Mouse (Mus musculus) heart, embryonic 11.5 days (tissue): ENCODE results near the gene Slc28a1. TPM values are rescaled to one million over a fixed set of nuclear protein-coding genes. Genes with fewer than 3 reads are reported as not detected.
"Not testable (repeated sequence)": the region's sequence is repeated elsewhere in the genome, so short reads cannot be mapped to it uniquely, and the experiment has no call there.

Experiments used
- ATAC-seq: fragments of 200-750 bp; cut with Nextera tagmentation; replicated peaks from 2 replicates; pipeline ENCODE4 v1.8.0; 2017; ENCODE audit warnings: moderate library complexity; ENCODE audit not compliant: insufficient number of reproducible peaks, low FRiP score, low TSS enrichment
- H3K27ac ChIP-seq: fragments of 300-500 bp; sonication (generic); 2 replicates; pipeline ENCODE4 v1.5.1; 2014; ENCODE audit warnings: mild to moderate bottlenecking, low read depth, low read length
- H3K27me3 ChIP-seq: fragments of 300-500 bp; sonication (generic); 2 replicates; pipeline ENCODE4 v1.6.1; 2014; ENCODE audit warnings: mild to moderate bottlenecking, low read length, mixed read lengths; ENCODE audit not compliant: control insufficient read depth, insufficient read depth
- H3K36me3 ChIP-seq: fragments of 300-500 bp; sonication (generic); 2 replicates; pipeline ENCODE4 v1.6.1; 2014; ENCODE audit warnings: mild to moderate bottlenecking, low read length, moderate library complexity, mixed read lengths; ENCODE audit not compliant: control insufficient read depth, insufficient read depth
- H3K4me1 ChIP-seq: fragments of 300-500 bp; sonication (generic); 2 replicates; pipeline ENCODE4 v1.6.1; 2014; ENCODE audit warnings: low read length; ENCODE audit not compliant: control insufficient read depth, insufficient read depth
- H3K4me2 ChIP-seq: fragments of 300-500 bp; sonication (generic); 2 replicates; pipeline ENCODE4 v1.6.1; 2014; ENCODE audit warnings: mild to moderate bottlenecking, moderate library complexity
- H3K4me3 ChIP-seq: fragments of 300-500 bp; sonication (generic); 2 replicates; pipeline ENCODE4 v1.5.1; 2014; ENCODE audit warnings: low read depth, low read length
- H3K9ac ChIP-seq: fragments of 300-500 bp; sonication (generic); 2 replicates; pipeline ENCODE4 v1.6.1; 2014; ENCODE audit warnings: mild to moderate bottlenecking, low read depth, low read length, moderate library complexity
- H3K9me3 ChIP-seq: fragments of 300-500 bp; sonication (generic); replicated peaks from 2 replicates; pipeline ENCODE4 v1.6.1; 2016; ENCODE audit warnings: low read length; ENCODE audit not compliant: control insufficient read depth
- WGBS: fragments of 180-500 bp; shearing (Covaris S2); extraction: QIAGEN DNeasy Blood & Tissue Kit; methylation state at CpG from one replicate; pipeline ENCODE4 v1.1.7; 2014; ENCODE audit not compliant: insufficient replicate concordance; 5-methylcytosine and 5-hydroxymethylcytosine counted together
- polyA plus RNA-seq: library from polyadenylated mRNA; unstranded; fragments of >200 nt; fragmentation: Nextera tagmentation; extraction: Ambion mirVana; gene quantifications from 2 replicates; pipeline ENCODE4 v1.2.1, GENCODE M21; 2014

Gene Slc28a1
- polyA plus RNA-seq, 1 experiment from 2014 or later = 0.07 TPM

DNA sequence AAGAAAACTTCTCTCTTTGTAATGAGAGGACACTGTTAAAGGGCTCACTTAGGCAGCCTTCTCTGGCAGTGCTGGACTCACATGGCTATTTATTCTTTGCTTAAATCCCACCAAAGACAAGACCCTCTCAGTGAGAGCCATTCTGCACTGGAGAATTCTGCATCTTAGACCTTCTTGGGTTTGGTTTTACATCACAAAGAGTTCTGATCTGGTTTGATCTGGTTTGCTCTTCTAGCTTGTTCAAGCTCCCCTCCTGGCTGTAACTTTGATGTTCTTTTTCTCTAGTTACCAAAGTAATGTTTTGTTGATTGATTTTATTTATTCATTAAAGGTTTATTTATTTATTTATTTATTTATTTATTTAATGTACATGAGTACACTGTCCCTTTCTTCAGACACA, 68.6 kb downstream of the Slc28a1 start:
- Histone ChIP-seq H3K36me3 (no peaks in the 10 kb centered on the region), H3K4me2 (no peak overlapping the region), H3K4me1 (no peaks in the 10 kb centered on the region), H3K4me3 (no peak overlapping the region), H3K27me3 (no peaks in the 10 kb centered on the region), H3K9ac (no peak overlapping the region), H3K27ac (no peak overlapping the region), H3K9me3 (no peaks in the 10 kb centered on the region)
- no peak for ATAC-seq

- no peak for ATAC-seq
- H3K27me3 ChIP-seq = no peaks in the 10 kb centered on the region
- 82% methylated on average over 2 of the region's 2 CpGs for WGBS
- H3K9me3 ChIP-seq = no peaks in the 10 kb centered on the region
- H3K4me3 ChIP-seq = no peak overlapping the region
- H3K36me3 ChIP-seq = no peaks in the 10 kb centered on the region
- no peak overlapping the region for H3K27ac ChIP-seq
- no peak overlapping the region for H3K4me2 ChIP-seq
- H3K9ac ChIP-seq = no peak overlapping the region
- H3K4me1 ChIP-seq = no peaks in the 10 kb centered on the region
These were observed 69.5 kb downstream of the Slc28a1 start for GRCm38 (mm10) chr7:81184136-81184535.

DNA sequence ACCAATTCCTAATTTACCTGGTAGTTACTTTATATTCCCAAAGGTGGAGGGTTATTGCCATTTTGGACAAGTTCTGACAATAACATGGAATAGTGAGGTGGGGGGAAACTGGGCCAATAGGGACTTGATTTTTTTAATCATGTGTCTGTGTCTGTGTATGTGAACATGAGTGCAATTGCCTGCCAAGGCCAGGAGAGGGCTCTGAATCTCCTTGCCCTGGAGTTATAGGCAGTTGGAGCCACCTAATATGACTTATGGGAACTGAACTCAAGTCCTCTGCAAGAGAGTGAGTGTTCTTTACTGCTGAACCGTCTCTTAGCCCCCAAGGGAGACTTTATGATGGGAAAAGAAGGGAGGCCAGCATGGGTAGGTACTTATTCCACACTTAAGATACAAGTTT, 70.1 kb downstream of the Slc28a1 start:
- WGBS = 72% methylated on average over 1 of the region's 1 CpGs

GRCm38 (mm10) chr7:81186036-81186435, 71.4 kb downstream of the Slc28a1 start:
- H3K27me3 ChIP-seq, H3K4me2 ChIP-seq, H3K4me1 ChIP-seq, H3K4me3 ChIP-seq, H3K27ac ChIP-seq, H3K9me3 ChIP-seq, H3K9ac ChIP-seq, ATAC-seq, H3K36me3 ChIP-seq: not testable (repeated sequence)

More for the DNA sequence above, 70.1 kb downstream of the Slc28a1 start:
- Histone ChIP-seq H3K4me1 (no peaks in the 10 kb centered on the region), H3K27me3 (no peaks in the 10 kb centered on the region), H3K36me3 (no peaks in the 10 kb centered on the region), H3K27ac (no peak overlapping the region), H3K9ac (no peak overlapping the region), H3K9me3 (no peaks in the 10 kb centered on the region), H3K4me2 (no peak overlapping the region), H3K4me3 (no peak overlapping the region)
- ATAC-seq = no peak

- Histone ChIP-seq H3K27ac (no peak overlapping the region), H3K4me1 (no peaks in the 10 kb centered on the region), H3K9ac (no peak overlapping the region), H3K4me3 (no peak overlapping the region), H3K27me3 (no peaks in the 10 kb centered on the region), H3K4me2 (no peak overlapping the region), H3K36me3 (no peaks in the 10 kb centered on the region), H3K9me3 (no peaks in the 10 kb centered on the region)
- no peak for ATAC-seq
- 63% methylated on average over 9 of the region's 9 CpGs for WGBS
These were observed 74.6 kb downstream of the Slc28a1 start for GRCm38 (mm10) chr7:81189180-81189579.

DNA sequence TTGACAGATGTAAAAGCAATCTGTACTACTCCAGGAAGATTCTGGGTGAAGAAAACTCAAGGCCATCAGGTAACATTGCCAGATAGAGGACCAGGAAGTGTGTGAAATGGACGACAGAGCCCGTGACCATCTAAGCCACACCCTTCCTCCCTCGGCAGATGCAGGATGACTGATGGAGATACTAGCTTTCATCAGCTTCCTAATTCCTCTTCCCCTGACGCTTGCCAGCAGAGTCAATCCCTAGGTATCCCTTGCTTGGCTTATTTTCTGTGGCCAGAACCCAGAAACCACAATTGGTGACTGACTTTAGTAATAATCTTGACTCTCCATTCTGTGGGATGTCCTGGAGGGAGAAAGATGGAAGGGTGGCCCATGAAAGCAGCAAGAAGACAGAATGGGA, 80.9 kb downstream of the Slc28a1 start:
- WGBS = 27% methylated on average over 4 of the region's 4 CpGs
- no peak for ATAC-seq

GRCm38 (mm10) chr7:81196796-81197195, 82.2 kb downstream of the Slc28a1 start:
- H3K4me2 ChIP-seq = no peak overlapping the region
- no peak overlapping the region for H3K4me3 ChIP-seq
- H3K9me3 ChIP-seq = no peaks in the 10 kb centered on the region
- 57% methylated on average over 3 of the region's 3 CpGs for WGBS
- ATAC-seq = no peak
- H3K9ac ChIP-seq = no peak overlapping the region
- H3K27ac ChIP-seq = no peak overlapping the region
- H3K4me1 ChIP-seq = peaks cover 8% of the 10 kb centered on the region
- no peaks in the 10 kb centered on the region for H3K36me3 ChIP-seq
- H3K27me3 ChIP-seq = 0 out of 2 replicates have a peak, but pooled peaks cover 2% of the 10 kb centered on the region

More for the DNA sequence above, 80.9 kb downstream of the Slc28a1 start:
- H3K27ac ChIP-seq = no peak overlapping the region
- H3K27me3 ChIP-seq = 0 out of 2 replicates have a peak, but pooled peaks cover 2% of the 10 kb centered on the region
- no peaks in the 10 kb centered on the region for H3K9me3 ChIP-seq
- H3K4me1 ChIP-seq = peaks cover 8% of the 10 kb centered on the region
- no peak overlapping the region for H3K4me3 ChIP-seq
- no peaks in the 10 kb centered on the region for H3K36me3 ChIP-seq
- no peak overlapping the region for H3K9ac ChIP-seq
- H3K4me2 ChIP-seq = no peak overlapping the region

DNA sequence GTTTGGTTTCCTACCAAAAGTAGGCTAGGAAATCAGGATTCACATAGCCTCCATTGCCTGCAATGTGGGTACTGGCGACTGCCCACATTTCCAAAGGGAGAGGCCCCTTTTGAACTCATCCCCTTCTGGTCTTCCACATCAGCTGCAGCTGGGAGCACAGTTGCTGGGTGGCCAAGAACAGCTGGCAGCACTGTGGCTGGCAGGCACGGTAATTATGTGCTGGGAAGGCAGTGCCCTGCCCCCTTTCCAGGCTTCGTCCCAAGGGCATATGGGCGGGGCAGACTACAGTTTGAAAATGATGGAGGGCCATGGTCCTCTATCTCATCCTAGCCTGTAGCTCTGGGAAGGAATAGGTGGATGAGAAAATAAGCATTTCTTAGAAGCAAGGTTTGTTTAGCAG, 83.9 kb downstream of the Slc28a1 start:
- Histone ChIP-seq H3K27me3 (0 out of 2 replicates have a peak, but pooled peaks cover 2% of the 10 kb centered on the region), H3K36me3 (no peaks in the 10 kb centered on the region), H3K4me1 (peaks cover 8% of the 10 kb centered on the region), H3K4me2 (no peak overlapping the region), H3K9ac (no peak overlapping the region), H3K9me3 (no peaks in the 10 kb centered on the region), H3K27ac (no peak overlapping the region), H3K4me3 (no peak overlapping the region)
- 41% methylated on average over 4 of the region's 4 CpGs for WGBS
- ATAC-seq = no peak

DNA sequence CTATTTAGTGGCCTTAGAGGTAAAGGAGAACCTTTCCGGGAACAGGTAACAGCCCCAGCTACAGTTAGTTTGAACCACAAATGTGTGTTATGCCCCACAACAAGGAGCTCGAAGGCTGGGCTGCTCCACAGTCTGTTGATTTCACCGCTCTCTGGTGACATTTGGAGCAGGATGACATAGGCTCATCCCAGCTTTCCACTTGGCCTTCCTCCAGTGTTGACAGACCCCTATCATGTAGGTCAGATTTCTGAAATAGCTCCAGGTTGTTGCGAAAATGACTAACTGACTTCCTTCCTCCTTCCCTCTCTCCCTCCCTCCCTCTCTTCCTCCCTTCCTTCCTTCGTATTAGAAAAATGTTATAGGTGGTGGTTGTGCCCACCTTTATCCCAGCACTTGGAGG, 84.5 kb downstream of the Slc28a1 start:
- Histone ChIP-seq H3K4me3 (no peak overlapping the region), H3K4me1 (peaks cover 8% of the 10 kb centered on the region), H3K4me2 (no peak overlapping the region), H3K27ac (no peak overlapping the region), H3K9me3 (no peaks in the 10 kb centered on the region), H3K27me3 (0 out of 2 replicates have a peak, but pooled peaks cover 2% of the 10 kb centered on the region), H3K36me3 (no peaks in the 10 kb centered on the region), H3K9ac (no peak overlapping the region)
- WGBS = 54% methylated on average over 5 of the region's 5 CpGs
- no peak for ATAC-seq
